Comparison of ENCODE assay signal across 7 mouse cellular contexts in genomic region chr3:27782056-27782765, GRCm38 (mm10).
DNase-seq lines count a peak whose midpoint lies in the region; ATAC-seq and TF ChIP-seq lines count a peak whose summit lies in the region.

No protein-coding gene starts in this region.

- peak overlapping the region; percentile 18; the same call in 1 of the 2 replicates for H3K9ac ChIP-seq in limb, embryonic 14.5 days (ENCODE audit: low read depth, low read length, severe bottlenecking)

- peak; percentile 81 for ATAC-seq in limb, embryonic 14.5 days (ENCODE audit: low FRiP score, low read depth)

- no peaks in the 10 kb centered on the region for H3K9me3 ChIP-seq in limb, embryonic 14.5 days (ENCODE audit: control insufficient read depth, low read length)

- peaks cover 16% of the 10 kb centered on the region; the same call in 1 of the 2 replicates for H3K4me1 ChIP-seq in limb, embryonic 14.5 days (ENCODE audit: control insufficient read depth, insufficient read depth, low read length)

- TF ChIP-seq POLR2A in limb, embryonic 14.5 days (IDR thresholded peaks at IDR 0.05; ENCODE audit: borderline replicate concordance, extremely low read depth, insufficient read depth, insufficient read length) = no peak

- peak; percentile 9 for DNase-seq in ES-CJ7 (ENCODE audit: low read depth, low spot score)
- peak; percentile 78 for DNase-seq in brain, adult 2 months (ENCODE audit: low read depth, low spot score)
- DNase-seq in frontal cortex, postnatal 36 days (ENCODE audit: low spot score in 2 of 2) = peak; percentile 38 to 51
- peak; percentile 38 for DNase-seq in limb, embryonic 14.5 days (ENCODE audit: low spot score)
- DNase-seq in telencephalon, adult 2 months (ENCODE audit: low read depth, low spot score) = peak; percentile 63
- DNase-seq in urinary bladder, adult 2 months (ENCODE audit: low spot score) = no peak
- DNase-seq in urinary bladder, postnatal 10 days (ENCODE audit: low spot score) = no peak

- no peaks in the 10 kb centered on the region for H3K36me3 ChIP-seq in limb, embryonic 14.5 days (ENCODE audit: control insufficient read depth, insufficient read depth, low read length)

- no peaks in the 10 kb centered on the region for H3K27me3 ChIP-seq in limb, embryonic 14.5 days (ENCODE audit: control insufficient read depth, insufficient read depth, low read length)

- 30% methylated on average over 19 of the region's 19 CpGs for WGBS in limb, embryonic 14.5 days

- H3K27ac ChIP-seq in limb, embryonic 14.5 days (replicated peaks; ENCODE audit: low read depth, low read length) = peak overlapping the region; percentile 55

- no peak overlapping the region for H3K4me3 ChIP-seq in limb, embryonic 14.5 days (replicated peaks; ENCODE audit: low read length)

- peak overlapping the region; percentile 27; the same call in 1 of the 2 replicates for H3K4me2 ChIP-seq in limb, embryonic 14.5 days (replicated peaks; ENCODE audit: low read depth, low read length, severe bottlenecking)

Comparison
In these comparisons a context has a peak if more than half of its experiments do, and no peak if none do; other contexts are left out.
1. DNase-seq: peak in ES-CJ7 (single experiment), brain, adult 2 months (single experiment), frontal cortex, postnatal 36 days (2 of 2), limb, embryonic 14.5 days (single experiment) and telencephalon, adult 2 months (single experiment); none in urinary bladder, adult 2 months (single experiment) and urinary bladder, postnatal 10 days (single experiment).